Mouse (Mus musculus) spleen, adult 18-20 months (tissue): ENCODE results near the gene Ide.
A peak's percentile ranks its signal among the peaks of the same experiment; 100 is the strongest.

ENCODE experiments used
- DNase-seq, 2 experiments: peaks; one replicate each; pipeline ENCODE4 v3.0.0; 2022; ENCODE audit warnings: mixed read lengths in 2 of 2

Gene Ide

GRCm38 (mm10) chr19:37337752-37338151, at the start of gene Ide:
Gene Ide (minus strand): TSS chr19:37337852.
- DNase-seq = no peak

DNA sequence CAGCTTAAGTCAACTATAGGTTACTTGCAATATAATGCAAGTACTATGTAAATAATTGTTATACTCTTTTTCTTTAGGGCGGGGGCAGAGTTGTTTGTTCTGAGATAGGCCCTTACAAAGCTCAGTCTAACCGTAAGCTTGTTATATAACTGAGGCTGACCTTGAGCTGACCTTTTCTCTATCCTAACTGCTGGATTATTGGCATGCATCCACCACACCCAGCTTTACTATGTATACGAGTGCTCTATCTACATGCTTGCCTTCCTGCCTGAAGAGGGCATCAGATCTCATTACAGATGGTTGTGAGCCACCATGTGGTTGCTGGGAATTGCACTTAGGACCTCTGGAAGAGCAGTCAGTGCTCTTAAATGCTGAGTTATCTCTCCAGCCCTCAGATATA, 48.5 kb upstream of the Ide start:
- no peak for DNase-seq

DNA sequence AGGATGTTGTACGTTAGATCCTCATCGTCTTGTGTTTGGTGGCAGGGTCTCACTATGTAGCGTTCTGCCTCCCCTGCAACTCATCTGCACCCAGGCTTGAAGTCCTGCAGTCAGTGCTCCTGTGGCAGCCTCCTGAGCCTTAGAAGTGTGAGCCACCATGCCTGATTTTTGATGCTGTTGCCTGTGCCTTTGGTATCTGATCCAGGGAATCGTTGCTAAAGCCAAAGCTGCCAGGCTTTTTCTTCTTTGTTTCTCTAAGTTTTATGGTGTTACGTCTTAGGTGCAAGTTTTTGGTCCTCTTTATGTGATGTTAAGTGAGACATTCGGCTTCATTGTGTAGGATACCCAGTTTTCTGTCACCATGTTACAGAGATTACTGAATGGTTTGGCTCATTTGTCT, 41.2 kb upstream of the Ide start:
- no peak for DNase-seq

GRCm38 (mm10) chr19:37377404-37377990, 39.8 kb upstream of the Ide start:
- no peak for DNase-seq

DNA sequence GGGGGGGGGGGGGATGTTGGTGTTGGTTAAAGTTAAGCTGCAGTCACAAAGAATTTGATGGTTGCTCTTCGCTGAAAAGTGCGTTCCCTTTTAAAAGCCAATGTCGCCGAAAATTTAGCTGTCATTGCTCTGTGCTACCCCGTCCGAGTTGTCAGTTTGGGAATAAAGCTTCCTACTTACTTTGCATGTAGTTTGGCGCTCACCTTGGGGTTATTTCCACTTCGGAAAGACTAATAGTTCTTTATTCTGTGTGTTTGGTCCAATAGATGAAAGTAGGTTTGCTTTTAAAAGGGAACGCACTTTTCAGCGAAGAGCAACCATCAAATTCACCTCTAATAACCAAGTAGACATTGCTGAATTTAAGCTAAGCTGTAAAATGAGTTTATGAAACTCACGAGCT, 39.2 kb upstream of the Ide start:
- DNase-seq = no peak

DNA sequence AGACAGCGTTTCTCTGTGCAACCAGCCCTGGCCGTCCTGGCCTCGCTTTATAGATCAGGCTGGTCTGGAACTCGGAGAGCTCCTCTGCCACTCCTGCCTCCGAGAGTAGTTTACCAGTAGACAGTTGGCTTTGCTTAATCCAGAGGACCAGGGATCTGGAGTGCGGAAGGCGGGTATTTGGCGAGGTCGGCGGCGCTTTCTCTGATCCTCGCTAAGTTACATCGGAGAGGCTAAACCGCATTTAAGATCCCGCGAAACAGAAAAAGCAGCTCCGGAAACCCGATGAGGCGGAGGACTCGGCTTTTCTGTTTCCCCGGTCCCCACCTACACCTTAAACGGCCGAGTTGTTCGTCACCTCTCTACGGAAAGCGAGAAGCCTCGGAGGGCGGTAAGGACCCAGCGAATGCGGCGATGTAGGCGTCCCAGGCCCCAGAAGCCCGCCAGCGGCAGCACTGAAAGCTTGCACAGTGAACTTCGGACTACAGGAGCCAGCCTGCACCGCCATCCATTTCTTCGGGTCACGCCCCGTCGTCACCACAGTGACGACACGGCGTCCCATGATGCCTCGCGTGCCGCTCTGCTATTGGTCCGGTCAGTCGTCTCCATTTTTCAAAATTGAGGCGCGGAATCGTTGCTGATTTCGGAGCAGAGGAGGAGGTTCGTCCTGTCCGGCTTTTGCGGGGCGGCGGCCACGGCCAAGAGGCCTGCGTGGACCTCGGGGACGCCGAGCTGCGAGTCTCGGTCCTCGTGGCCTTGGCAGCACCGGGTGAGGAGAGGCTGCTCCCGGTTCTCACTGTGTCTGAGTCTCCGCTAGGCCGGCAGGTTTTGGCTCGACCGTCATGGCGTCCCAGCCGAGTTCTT, 38.3 kb upstream of the Ide start, which contains the start of gene Kif11:
TSS of gene Kif11 (plus strand) at position 649 of the 861 bp plus-strand sequence.
- peak; percentile 96 to 99 for DNase-seq

DNA sequence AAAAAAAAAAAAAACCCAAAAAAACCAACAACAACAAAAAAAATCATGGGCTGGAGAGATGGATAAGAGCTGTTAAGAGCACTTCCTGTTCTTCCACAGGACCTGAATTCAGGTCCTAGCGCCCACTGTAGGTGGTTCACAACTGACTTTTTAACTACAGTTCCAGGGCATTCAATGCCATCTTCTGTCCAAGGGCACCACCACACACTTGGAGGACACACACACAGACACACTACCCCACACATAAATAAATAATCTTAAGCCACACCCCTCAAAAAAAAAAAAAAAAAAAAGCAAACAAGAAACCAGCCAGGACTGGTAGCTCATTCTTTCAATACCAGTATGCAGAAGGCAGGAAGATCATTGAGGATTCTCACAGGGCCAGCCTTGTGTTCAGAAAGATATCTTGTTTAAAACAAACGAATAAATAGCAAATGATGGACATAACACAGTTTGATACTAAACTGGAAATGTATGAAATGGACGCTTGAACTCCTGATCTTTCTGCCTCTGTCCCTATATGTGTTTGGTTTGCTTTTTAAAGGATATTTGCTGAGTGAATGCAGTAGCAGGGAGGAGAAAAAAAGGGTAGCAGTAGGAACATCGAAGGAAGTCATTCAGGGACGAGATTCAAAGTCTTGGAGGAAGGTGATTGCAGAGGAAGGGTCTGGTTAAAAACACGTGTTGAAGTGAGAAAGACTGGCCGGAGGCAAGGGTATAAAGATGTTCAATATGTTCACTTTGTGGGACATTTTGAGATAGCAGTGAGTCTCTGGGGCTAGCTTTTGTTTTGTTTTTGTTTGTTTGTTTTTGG, 37.5 kb upstream of the Ide start:
- DNase-seq = no peak

GRCm38 (mm10) chr19:37370356-37370755, 32.7 kb upstream of the Ide start:
- DNase-seq = peak; percentile 32 to 40

DNA sequence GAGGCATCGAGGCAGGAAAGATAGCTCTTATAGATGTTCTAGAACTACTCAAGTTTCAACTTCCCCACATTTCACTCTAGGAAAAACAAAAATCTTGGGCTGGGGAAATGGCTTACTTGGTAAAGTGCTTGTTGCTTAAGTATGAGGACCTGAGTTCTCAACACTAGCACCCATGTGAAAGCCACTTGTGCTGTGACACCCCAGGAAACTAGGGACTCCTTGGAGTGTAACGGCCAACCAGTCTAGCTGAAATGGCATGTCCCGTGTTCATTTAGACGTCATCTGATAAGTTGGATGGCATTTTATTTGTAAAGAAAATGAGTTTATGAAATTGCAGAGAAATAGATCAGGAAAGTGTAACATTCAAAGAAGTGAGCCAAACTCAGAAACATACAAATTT, 32.3 kb upstream of the Ide start:
- no peak for DNase-seq

- DNase-seq = no peak
Observed at GRCm38 (mm10) chr19:37368990-37369389, 31.3 kb upstream of the Ide start.

DNA sequence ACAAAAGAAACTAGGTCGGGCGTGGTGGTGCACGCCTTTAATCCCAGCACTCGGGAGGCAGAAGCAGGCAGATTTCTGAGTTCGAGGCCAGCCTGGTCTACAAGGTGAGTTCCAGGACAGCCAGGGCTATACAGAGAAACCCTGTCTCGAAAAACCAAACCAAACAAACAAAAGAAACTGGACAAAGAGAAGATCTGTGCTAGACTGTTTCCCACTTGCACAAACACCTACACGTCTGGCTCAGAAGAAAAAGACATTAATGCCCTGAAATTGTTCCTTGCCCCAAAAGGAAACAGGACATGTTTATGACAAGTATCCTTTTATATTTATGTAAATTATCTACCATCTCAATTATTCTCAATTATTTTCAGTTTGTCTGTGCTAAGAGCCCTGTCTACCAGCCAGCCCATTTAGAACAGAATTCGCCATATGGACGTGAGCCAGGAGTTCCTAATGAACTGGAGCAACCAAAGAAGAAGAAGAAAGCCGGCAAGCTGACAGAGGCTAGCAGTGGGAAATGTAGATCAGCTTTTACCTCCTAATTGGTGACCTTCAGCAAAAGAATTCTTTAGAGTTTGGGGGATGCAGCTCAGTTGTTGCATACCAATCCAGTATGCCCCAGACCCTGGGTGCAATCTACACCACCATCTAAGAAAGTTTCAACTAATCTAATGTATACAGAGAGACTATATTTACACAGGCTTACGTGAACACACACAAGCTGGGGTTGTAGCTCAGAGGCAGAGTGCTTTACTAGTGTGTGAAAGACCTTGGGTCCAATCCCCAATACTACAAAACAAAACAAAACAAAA, 25.7 kb upstream of the Ide start:
- DNase-seq = no peak

DNA sequence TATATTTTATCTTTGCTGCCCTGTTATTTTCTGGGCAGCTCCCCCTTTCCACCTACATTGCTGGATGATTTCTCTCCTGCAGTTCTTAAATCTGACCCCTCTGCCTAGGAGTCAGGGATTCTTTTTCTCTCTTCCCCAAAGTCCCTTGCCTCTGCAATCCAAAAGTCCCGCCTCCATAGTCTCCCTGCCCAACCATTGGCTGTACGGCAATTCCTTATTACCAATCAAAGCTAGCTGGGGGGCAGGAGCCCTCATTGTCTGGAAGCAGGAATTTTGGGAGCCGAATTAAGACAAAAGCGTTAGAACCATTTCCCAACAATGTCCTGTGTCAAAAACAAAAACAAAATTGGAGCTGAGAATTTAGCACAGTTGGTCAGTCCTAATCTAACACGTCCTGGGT, 24.9 kb upstream of the Ide start:
- DNase-seq = no peak

DNA sequence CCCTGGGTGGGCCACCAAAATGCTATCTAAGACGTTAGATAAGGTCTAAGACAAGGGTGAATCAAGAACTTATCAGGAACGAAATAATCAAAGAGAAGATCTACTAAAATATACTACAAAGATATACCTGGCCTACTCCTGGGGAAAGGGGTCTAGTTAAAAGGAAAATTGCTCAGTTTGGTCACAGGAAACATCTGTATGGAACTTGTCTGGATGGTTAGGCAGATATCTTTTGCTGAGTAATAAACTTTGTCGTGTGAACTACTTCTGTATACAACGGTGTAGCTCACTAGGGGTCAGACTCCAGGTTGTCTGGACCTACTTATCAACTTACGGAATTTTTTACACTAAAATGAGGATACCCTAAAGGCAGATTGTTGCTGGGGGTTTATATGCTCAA, 22.4 kb upstream of the Ide start:
- no peak for DNase-seq

DNA sequence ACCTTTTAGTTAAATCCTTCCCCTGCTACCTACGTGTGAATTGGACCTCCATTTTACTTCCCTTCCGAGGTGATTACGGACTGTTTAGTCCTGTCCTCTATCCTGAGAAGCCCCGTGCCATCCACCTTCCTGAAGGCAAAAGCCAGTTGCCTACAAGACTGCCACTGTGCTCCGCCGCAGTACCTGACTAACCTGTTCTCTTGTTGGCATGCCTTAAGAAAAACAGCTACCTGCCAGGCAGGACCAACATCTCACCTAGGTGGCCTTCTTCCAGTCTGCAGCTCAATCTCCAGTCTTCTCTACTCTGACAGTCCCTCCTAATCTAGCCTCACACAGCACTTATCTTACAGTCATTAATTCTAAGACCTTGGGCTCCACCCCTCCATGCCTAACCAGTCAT, 15.7 kb upstream of the Ide start:
- no peak for DNase-seq

DNA sequence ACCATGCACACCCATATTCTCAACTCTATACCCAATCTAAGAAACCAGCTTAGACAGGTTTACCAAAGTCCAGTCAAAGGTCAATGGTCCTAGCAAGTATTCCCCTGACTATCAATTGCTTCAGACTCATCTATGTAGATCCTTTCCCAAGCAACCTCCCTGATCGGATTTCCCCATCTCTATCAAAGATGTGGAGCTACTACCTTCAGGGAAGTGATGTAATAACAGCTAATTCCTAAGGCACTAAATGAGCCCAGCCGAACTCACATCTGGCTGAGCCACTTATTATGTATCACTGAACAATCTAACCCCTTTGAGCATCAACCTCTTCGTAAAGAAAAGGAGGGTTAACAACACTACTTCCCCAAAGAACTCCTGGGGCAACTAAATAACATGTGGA, 15.1 kb upstream of the Ide start:
- DNase-seq = no peak

DNA sequence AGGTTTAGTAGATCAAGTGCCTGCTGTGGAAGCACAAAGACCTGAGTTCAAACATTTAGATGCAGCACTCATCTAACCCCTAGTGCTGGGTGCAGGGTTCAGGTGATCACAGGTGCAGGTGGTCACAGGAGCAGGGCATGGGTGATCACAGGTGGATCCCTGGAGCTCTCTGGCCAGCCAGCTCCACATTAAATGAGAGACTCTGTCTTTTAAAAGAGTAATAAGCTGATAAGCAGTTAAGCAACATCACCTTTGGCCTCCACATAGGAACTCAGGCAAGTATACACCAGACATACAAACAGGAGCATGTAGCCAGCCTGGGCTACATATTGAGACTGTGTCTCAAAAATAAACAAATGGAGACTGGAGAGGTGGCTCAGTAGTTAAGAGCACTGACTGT, 11.3 kb upstream of the Ide start:
- no peak for DNase-seq

DNA sequence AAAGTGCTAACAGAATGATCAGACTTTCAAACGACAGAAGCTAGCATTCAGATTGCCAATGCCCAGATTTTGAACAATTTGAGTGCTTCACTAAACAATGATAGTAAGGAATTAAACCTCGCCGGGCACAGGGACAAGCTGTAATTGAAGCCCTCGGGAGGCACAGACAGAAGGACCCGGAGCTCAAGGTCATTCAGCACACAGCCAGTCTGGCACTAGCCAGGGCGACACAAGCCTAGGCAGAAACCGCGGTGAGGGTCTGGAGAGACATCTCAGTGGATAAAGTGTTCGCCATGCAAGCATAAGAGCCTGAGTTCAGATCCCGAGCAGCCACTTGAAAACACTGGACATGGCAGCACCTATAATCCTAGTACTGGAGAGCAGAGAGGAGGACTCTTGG, 10.7 kb upstream of the Ide start:
- DNase-seq = no peak

DNA sequence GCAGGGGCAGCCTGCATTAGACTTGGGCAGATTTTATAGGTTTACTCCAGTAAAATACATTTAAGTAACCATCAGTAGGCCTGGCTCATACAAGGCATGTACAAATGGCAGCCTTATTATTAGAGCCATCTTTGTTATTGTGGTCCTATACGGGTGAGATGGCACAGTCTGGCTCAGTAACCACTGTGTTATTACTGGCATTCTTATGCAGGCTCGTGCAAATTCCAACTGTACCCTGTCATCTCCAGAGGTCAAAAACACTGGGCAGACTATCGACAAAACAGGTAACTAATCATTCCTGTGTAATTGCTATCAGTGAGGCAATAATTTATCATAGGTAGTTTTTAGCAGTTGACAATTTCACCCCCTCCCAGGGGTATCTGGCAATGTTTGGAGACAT, 8.6 kb upstream of the Ide start:
- DNase-seq = no peak

- no peak for DNase-seq
Observed at GRCm38 (mm10) chr19:37343899-37344298, 6.2 kb upstream of the Ide start.

GRCm38 (mm10) chr19:37340931-37341330, 3.3 kb upstream of the Ide start:
- no peak for DNase-seq

- DNase-seq = no peak
Observed at GRCm38 (mm10) chr19:37340495-37340894, 2.8 kb upstream of the Ide start.

DNA sequence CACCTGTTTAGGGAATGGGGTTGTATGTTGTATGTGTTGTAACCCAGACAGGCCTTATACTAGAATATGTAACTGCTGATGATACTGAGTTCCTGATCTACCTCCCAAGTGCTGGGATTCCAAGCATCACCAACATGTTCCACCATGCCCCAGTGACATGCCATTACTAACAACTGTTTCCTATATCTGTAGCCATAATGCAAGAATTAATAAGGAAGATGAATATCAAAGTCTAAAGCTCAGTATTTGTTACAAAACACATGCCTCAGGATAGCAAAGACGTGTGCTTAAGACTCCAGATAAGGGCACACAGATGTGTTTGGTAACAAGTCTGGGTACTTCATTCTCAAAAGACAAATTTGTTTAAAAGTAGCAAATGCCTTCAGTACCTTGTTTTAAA, 2.3 kb downstream of the Ide start:
- no peak for DNase-seq

- DNase-seq = no peak
Observed at GRCm38 (mm10) chr19:37333357-37333756, 4.3 kb downstream of the Ide start.
